Mouse (Mus musculus): ENCODE results near the gene Kcne1.

Kcne1 gene

DNA sequence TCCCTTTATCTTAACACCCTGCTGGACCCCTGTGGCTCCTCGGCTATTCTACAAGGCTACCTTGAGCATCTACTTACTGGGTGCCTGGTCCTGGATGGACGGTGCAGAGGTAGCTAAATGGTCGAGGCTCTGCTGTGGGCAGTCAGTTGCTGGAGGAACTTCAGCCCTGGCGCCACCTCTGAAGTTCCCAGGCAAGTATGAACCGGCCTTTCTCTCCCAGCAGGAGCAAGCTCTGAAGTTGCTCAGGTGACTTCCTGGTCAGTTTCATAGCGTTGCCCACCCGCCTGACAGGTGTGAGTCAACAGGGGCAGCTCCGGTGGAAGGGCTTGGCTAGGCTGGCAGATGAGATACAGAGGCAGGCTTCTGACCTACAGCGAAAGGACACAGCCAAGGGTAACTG lies at the start of gene Kcne1:
Gene Kcne1 (minus strand): TSS at position 240 of the 400 bp plus-strand sequence.
- no peak for DNase-seq (ENCODE audit: low spot score)

DNA sequence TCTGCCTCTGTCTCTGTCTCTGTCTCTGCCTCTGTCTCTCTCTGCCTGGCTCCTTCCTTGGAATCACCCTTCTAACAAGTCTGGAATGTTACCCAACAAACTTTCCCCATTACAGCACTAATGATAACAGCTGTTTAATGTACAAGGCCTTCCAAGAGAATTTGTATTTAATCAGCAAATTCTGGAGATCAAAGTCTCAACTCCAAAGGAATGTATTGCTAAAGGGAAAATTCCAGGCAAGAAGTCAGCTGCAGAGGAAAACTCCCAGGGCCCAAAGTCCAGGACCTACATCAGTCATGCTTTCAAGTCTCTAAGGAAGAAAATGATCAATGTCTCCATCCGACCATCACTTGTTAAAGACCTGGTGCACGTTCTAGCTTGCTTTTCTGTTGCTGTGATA lies 48.6 kb upstream of the Kcne1 start:
- DNase-seq (ENCODE audit: low spot score) = no peak

DNA sequence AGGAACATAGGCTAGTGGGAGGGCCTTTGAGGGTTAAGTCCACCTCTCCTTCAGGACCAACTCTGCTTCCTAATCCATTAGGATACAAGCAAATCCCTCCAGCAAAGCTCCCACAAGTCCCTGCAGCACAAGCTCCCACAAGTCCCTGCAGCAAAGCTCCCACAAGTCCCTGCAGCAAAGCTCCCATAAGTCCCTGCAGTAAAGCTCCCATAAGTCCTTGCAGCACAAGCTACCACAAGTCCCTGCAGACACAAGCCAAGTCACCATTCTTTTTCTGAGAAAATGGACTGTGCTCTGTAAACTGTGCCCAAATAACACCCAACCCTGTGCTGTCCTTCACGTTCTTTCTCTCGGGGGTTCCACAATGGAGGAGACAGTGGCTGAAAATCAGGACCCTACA lies 44.9 kb upstream of the Kcne1 start:
- no peak for DNase-seq (ENCODE audit: low spot score)

DNA sequence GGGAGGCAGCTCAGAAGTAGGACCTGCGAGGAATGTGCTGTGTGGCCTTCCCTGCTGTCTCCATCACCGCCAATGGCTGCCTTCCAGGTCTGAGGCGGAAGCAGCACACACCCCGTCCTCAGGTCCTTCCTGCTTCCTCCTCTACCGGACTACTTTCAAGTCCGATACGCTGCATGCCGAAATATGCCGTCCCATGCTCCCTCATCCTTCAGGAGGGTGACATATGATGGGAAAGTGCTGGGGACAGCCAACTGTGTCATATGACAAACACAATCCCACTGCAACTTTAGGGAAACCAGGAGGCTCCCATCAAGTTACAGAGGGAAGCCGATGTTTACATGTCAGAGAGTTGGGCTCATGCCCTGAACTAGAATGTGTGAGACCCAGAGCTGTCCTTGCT lies 43.8 kb upstream of the Kcne1 start:
- no peak for DNase-seq (ENCODE audit: low spot score)

DNA sequence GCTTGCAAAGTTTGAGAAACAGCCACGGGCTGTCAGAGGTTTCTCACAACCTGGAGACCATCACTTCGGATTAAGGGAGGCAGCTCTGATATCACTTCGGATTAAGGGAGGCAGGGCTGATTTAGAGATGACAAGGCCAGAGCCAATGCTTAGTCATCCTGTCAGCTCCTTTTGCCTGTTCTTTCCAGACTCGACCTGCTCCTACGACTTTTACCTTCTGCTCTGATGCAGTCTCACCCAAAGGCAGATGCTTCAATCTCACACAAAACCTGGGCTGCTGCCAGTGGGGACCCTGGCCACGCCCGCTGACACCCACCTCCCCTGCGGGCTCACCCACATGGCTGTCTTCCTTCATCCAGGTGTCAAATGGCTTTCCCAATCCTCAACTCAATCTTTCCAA lies 42.9 kb upstream of the Kcne1 start:
- DNase-seq (ENCODE audit: low spot score) = no peak

DNA sequence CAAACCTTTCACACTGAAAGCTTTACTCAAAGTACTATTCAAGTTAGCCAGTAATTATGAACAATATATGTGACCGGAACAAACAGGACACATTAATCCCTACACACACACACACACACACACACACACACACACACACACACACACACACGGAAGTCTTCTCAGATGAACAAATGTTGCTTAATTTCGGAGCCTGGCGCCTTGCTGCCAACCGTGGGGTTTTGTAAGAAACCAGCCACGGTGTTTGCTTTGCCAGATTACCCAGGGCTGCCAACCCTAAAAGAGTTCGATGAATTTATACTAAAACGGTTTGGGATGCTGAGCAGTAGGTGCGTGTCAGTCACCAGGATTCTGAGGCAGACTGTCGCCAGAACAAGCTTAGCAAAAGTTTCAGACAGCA lies 41.9 kb upstream of the Kcne1 start:
- DNase-seq (ENCODE audit: low spot score) = no peak

DNA sequence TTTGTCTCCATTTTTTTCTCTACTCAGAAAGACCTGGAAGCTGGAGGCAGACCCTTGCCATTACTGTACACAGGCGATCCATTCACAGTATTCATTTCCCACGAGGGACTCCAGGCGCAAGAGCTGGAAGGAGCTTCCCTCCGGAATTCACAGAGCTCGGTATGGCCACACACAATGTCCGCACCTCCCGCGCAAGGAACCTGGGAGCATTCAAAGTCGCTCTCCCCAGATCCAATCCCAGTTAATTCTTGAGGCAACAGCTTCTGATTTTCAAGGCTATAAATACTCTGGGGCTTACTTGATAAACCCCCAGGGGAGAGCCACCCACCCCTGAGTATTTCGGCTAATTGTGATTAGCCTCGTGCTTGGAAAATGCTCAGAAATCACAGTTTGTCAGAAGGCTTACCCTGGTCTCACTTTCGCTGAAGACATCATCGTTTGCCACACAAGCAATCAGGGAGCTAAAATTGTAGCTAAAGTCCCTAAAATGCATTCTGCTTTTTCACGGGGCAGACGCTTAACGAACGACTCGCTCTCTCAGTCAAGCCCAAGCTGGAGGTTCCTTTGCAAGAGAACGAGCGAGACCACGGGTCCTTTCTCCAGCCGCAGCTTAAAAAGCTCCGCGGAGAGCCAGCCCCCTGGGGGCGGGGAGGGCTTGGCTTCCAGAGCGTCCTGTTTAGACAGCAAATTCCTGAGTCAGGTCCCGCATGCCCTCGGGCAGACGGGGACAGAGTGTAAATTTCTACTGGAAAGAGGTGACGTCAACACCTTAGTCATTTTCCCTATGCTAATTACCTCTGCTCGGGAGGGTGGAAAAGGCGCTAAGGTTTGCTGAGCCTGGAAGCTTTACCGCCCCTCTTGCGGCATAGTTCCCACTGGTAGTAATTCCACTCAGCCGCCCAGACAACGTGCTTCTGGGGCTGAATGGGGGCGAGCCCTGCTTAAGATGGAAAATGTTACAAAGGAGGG lies 40.5 kb upstream of the Kcne1 start:
- DNase-seq (ENCODE audit: low spot score) = peak; percentile 80

DNA sequence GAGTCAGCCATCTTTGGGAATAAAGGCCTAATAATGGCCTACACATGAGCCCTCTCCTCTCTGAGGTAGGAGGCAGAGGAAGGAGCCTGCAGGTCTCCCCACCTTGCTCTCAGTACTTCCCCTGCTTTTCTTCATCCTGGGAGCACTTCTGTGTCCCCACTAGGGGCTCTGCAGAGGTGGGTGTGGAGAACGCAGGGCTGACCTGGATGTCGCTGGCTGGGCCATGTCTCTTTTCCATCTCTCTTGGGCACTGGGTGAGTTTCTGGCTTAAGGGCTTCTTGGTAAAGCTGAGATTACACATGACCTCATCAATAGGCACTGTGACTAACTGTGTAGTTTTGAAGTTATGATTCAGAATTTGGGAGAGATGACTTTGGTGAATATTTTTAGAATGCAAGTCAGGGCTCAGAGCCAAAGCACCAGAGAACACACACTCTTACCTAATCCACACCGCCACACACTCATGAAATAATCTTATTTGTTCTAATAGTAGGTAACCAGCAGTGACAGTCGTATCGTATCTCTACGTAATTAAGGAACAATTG lies 39.4 kb upstream of the Kcne1 start:
- no peak for DNase-seq (ENCODE audit: low spot score)

DNA sequence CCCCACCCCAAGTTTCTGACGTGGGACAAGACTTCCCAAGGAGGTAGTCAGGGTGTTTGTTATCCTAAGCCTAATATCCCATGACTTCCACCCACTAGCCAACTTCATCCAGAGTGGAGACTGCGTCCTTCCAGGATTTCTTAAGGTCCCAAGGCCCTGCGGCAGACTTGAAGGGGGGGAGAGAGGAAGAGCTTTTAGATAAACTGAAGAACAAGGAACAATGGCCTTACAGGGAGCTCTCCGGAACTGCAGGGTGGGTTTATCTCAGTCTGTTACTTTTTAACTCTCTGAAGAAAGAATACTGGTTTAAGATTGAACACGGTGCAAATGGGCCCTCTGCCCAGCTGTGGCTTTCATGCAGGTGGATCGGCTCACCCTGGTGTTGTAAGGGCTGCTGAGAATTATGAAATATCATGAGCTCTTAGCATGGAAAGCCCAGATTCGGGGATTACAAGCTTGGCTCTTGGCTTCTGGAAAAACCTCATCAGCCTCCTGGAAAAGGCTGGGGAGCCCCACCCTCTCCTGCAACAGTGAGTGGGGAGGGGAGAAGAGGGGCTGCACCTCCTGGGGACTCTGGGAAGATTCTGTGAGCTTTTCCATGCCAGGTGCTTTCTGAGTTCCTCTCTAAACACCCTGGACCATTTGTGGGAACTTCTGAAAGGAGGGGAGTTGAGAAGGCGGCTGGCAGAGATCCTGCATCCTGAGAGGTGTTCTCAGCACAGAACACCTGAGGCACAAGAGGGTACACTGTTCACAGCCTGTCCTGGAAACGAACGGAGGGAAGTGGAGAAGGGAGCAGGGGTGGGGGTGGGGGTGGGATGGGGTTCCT lies 38.7 kb upstream of the Kcne1 start:
- no peak for DNase-seq (ENCODE audit: low spot score)

DNA sequence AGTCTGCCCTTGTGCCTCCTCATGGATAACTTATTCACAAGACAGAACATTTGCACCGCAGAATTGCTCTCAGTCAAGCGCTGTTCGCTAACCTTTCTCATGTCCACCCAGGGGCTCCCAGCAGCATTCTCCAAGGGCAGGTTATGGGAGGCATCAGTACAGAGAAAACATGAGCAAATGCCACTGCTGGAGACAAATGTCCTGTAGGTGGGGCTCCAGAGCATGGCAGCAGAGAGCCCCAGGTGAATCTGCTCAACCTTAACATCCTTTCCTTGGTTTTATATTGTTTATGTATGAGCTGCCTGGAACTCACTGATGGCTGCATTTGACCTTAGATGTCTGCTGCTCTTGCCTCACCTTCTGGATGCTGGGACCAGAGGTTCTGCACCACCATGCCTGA lies 34.5 kb upstream of the Kcne1 start:
- no peak for DNase-seq (ENCODE audit: low spot score)

DNA sequence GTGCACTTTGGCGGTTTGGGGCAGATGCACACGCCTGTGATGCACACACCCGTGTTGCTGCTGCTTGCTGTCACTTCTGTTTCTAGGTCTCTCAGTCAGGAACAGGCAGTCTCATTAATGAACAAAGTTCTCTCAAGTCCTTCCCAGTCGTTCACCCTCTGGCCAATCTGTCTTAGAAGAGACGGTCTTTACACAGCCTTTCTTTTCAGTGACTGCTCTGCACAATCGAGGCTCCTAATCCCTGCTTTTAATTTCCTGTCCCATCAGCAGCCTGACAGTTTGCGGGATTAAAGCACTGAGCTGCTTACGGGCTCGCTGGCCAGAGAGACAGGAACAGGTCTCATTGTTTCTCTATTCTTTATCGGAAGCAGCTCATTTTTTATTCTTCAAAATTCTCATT lies 28.4 kb upstream of the Kcne1 start:
- no peak for DNase-seq (ENCODE audit: low spot score)

DNA sequence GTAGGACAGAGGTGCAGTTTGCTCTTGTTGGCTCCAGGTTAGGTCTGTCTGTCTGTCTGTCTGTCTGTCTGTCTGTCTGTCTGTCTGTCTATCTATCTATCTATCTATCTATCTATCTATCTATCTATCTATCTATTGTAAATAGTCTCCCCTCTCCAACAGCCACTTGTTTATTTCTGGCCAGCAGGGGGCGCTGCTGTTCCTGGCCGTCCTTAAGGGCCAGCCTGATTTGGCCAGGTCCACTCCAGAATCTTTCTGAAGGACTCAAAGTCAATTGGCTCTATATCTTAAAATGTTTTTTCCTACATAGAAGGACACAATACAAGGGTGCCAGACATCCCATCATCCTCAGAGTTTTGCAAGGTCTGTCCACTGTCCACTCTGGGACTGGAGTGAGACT lies 25.8 kb upstream of the Kcne1 start:
- peak; percentile 79 for DNase-seq (ENCODE audit: low spot score)

DNA sequence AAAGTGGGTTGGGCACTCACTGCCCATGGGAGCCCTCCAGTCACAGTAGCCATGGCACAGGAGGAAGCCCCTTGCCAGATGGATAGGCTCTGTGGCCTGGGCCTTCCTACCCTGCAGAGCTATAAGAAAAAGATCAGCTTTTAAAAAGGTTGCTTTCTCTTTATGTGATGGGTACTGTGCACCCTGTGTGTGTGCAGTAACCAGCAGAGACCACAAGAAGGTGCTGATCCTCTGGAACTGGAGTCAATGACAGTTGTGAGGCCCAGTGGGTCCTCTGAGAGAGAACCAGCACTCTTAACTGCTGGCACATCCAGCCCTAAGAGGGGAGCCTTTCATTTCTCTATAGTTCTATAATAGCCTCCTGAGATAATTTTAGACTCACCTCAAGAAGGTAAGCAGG lies 24.1 kb upstream of the Kcne1 start:
- no peak for DNase-seq (ENCODE audit: low spot score)

DNA sequence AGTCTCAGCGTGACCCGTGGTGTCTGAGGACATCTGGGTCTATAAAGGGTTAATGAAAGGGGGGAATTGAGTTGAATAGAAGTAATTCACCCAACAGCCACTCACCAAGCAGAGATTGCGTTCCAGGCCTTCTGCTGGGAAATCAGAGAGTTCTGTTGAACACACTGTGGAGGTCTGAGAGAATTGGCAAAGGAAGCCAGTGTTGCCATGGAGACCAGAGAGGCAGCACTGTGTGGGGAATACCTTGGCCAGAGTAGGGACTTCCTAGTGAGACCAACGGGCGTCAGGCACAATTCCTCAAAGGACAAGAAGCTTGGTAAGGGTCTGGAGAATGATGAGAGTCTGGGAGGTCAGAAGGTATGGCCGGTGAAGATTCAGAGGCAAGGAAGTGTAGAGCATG lies 23.2 kb upstream of the Kcne1 start:
- no peak for DNase-seq (ENCODE audit: low spot score)

DNA sequence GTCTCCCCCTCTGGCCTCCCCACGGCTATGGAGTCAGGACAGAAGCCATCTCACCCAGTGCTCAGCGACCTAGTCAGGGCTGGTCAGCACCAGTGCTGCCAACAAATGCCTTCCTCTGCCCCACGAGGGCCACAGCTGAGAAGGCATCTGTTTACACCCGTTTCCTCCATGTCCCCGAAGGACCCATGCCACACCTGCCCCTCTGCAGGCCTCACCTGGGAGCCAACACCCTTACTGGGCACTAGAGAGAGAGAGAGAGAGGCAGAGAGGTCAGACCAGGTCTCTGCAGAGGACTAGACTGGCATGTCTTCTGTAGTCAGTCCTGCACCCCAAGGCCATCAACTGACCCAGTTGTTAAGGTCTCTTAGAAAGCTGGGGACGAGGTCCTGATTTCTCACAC lies 21.8 kb upstream of the Kcne1 start:
- DNase-seq (ENCODE audit: low spot score) = no peak

DNA sequence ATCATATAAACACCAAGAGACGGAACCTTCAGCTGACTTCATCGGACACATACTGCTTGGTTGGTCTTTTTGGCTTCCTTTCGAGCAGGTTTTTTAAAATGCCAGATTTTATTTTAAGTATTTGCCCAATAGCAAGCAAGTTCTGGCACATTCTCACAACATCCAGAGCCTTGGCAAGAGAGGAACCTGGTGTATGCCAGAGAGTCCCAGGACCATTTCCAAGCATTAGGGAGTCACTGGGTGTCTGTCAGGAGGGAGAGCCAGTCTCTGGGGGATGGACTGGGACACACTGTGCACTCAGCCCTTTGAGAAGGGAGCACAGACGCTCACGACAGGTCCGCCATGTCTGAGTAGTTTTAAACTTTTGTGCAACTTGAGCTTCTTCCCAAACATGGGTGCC lies 17.7 kb upstream of the Kcne1 start:
- DNase-seq (ENCODE audit: low spot score) = no peak

DNA sequence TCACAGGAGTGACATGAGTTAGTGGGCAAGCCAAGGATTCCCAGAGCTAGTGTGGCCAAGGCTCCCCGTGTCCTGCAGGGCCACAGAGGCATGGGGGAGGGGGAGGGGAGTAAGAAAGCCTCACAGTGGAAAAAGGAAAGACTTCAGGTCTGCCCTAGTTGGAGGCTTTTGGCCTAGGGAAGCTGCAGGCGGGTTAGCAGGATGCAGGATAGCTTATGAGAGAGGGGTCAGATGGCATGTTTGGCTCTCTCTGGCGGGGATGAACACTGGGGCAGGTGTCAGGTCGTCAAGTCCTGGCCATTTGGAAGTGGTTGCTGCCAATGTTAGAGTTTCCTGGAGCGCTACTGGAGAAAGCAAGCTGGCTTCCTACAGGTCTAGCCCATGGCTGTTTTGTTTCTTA lies 12.4 kb upstream of the Kcne1 start:
- DNase-seq (ENCODE audit: low spot score) = no peak

DNA sequence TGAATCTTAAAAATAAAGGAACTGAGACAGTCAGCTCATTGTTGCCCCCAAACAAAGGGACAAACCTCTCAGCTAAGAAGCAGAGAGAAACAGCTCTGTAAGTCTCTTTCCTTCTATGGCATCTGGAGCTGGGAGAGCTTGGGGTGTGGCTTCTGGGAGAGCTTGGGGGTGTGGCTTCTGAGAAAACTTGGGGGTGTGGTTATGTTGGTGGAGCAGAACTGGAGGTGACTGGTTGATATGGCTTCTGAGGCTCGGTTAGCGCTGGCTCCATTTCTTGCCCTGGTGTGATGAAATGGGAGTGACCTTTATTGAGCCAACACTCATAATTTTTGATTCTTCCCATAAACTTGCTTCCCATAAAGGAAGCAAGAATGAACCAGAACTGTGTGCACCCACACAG lies 10.0 kb upstream of the Kcne1 start:
- DNase-seq (ENCODE audit: low spot score) = peak; percentile 45

DNA sequence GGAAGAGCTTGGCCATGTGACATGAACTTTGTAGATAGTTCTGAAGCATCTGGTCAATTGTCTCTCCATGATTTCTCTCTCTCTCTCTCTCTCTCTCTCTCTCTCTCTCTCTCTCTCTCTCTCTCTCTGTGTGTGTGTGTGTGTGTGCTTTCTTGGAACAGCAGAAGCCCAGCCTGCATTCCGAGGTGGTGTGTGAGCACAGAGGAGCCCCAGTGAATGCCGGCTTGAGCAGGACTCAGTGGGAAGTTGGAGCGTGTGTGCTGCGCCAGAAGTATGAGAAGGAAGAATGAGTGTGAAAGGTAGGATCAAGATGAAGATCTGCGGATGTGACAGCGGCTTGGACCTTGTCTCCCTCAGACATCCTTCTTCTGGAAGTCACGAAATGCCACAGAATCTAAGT lies 6.2 kb upstream of the Kcne1 start:
- DNase-seq (ENCODE audit: low spot score) = no peak

DNA sequence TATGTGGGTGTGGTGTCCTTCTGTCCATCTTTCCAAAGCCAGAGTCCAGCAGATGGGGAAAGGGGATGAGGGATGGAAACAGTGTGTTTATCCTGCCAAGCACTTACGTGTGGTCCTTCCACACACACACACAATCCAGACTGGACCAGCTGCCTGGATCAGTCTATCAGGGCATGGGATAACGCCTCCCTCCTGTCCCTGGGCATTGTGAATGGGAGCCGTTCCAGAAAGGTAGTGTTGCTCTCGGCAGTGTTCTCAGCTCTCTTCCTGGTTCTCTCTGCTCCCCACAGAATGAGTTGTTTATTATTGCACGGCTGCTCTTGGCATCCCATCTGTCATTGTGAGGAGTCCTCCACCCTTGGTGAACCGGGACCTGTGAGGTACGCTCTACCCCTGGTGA lies 1.4 kb upstream of the Kcne1 start:
- no peak for DNase-seq (ENCODE audit: low spot score)

DNA sequence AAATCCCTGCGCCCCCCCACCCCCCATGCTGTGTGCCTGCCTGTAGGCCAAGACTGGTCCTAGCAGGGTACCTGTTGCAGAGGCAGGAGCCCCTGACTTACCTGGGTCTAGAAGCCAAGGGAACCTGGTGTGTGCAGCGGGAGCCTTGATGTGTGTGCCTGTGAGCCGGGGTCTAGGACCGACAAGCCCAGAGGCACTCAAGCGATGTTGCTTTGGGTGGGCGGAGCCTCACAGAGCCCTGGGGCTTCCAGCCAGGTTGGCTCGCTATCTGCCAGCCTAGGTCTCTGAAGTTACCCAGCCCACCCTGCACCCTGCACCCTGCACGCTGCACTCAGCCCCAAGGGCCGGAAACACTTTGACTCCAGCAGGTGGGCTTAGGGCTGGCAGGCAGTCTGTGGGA lies 534 bp downstream of the Kcne1 start:
- DNase-seq (ENCODE audit: low spot score) = peak; percentile 59

DNA sequence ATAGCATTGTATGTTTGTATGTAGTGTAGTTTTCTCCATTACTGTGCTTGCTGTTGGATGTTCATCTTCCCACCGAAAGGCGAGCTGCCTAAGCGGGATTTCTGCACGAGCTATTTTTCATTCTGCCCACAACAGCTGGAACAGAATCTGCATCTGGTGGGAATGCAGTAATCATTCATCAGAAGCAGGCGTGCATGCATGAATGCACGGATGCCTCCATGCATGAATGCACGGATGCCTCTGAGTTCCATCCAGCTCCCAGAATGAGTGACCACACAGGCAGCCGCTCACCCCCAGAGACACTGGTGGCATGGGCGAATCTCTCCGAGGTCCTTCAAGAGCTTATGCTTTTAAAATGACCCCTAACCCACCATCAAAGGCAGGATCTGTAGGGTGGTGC lies 1.7 kb downstream of the Kcne1 start:
- peak; percentile 75 for DNase-seq (ENCODE audit: low spot score)

DNA sequence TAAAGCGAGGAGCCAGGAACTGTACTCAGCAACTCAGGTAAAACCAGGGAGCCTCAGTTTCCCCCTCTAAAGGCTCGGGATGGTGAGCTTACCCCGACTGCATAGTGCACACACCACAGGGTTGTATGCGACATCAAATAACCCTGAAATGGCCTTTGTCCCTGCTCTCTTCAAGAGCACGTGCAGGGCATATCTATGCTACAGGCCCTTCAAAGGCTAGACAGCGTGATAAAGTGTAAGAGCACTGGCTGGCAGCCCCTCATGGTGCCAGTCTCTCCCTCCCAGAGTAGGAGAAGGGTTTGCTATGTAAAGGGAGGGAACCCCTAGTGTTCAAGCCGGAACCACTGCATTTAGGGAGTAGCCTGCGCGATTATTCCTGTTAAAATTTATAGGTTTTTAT lies 2.2 kb downstream of the Kcne1 start:
- DNase-seq (ENCODE audit: low spot score) = no peak
